Mouse (Mus musculus): ENCODE measurements around the gene Hdac10.

Hdac10 gene

GRCm38 (mm10) chr15:89128382-89129350 is at the start of gene Hdac10:
Hdac10 (minus strand) TSS chr15:89128700.
- peak; percentile 55 to 72 for DNase-seq

- DNase-seq, result no peak
Observed at GRCm38 (mm10) chr15:89177576-89178259, 49.2 kb upstream of the Hdac10 start.

- DNase-seq, result no peak
Observed at GRCm38 (mm10) chr15:89177121-89177520, 48.6 kb upstream of the Hdac10 start.

- DNase-seq, result no peak
Observed at GRCm38 (mm10) chr15:89175411-89176155, 47.1 kb upstream of the Hdac10 start.

- DNase-seq, result no peak
Observed at GRCm38 (mm10) chr15:89174889-89175339, 46.4 kb upstream of the Hdac10 start.

- no peak for DNase-seq
Observed at GRCm38 (mm10) chr15:89173906-89174214, 45.4 kb upstream of the Hdac10 start.

GRCm38 (mm10) chr15:89173024-89173905 is 44.8 kb upstream of the Hdac10 start:
- DNase-seq, result no peak

- DNase-seq, result no peak
Observed at GRCm38 (mm10) chr15:89172276-89172935, 43.9 kb upstream of the Hdac10 start.

GRCm38 (mm10) chr15:89171526-89172051 is 43.1 kb upstream of the Hdac10 start:
- DNase-seq, result no peak

- no peak for DNase-seq
Observed at GRCm38 (mm10) chr15:89170102-89170501, 41.6 kb upstream of the Hdac10 start.

- no peak for DNase-seq
Observed at GRCm38 (mm10) chr15:89169431-89169830, 40.9 kb upstream of the Hdac10 start.

GRCm38 (mm10) chr15:89168922-89169321 is 40.4 kb upstream of the Hdac10 start:
- DNase-seq, result no peak

- DNase-seq, result no peak
Observed at GRCm38 (mm10) chr15:89165478-89165877, 37.0 kb upstream of the Hdac10 start.

- no peak for DNase-seq
Observed at GRCm38 (mm10) chr15:89161397-89161796, 32.9 kb upstream of the Hdac10 start.

- no peak for DNase-seq
Observed at GRCm38 (mm10) chr15:89158516-89158915, 30.0 kb upstream of the Hdac10 start.

GRCm38 (mm10) chr15:89157954-89158353 is 29.5 kb upstream of the Hdac10 start:
- DNase-seq, result peak; percentile 36 to 51

GRCm38 (mm10) chr15:89152312-89152711 is 23.8 kb upstream of the Hdac10 start:
- DNase-seq, result no peak

- DNase-seq, result no peak
Observed at GRCm38 (mm10) chr15:89150041-89150390, 21.5 kb upstream of the Hdac10 start.

GRCm38 (mm10) chr15:89149271-89150040 is 21.0 kb upstream of the Hdac10 start, which contains the start of gene Mapk11:
Mapk11 (minus strand) TSS chr15:89149628.
- peak; percentile 54 to 73 for DNase-seq

- no peak for DNase-seq
Observed at GRCm38 (mm10) chr15:89148496-89149270, 20.2 kb upstream of the Hdac10 start.
